Mouse (Mus musculus) midbrain, postnatal 0 days (tissue): ENCODE measurements around the gene Bbip1. TPM values are rescaled to one million over a fixed set of nuclear protein-coding genes. Genes with fewer than 3 reads are reported as not detected.
"Not testable (repeated sequence)": the region's sequence is repeated elsewhere in the genome, so short reads cannot be mapped to it uniquely, and the experiment has no call there.

Source experiments
- ATAC-seq: fragments of 200-750 bp; cut with Nextera tagmentation; 2 replicates; pipeline ENCODE4 v1.8.0; 2017; ENCODE audit warnings: moderate number of reproducible peaks, mild to moderate bottlenecking, moderate TSS enrichment, moderate library complexity; ENCODE audit not compliant: low FRiP score
- DNase-seq: peaks from one replicate; pipeline ENCODE4 v3.0.0-alpha.2; 2015; ENCODE audit warnings: low spot score
- H3K27ac ChIP-seq: fragments of 300-500 bp; sonication (generic); 2 replicates; pipeline ENCODE4 v1.5.1; 2014; ENCODE audit warnings: low read depth, mild to moderate bottlenecking, low read length, mixed read lengths
- H3K27me3 ChIP-seq: fragments of 300-500 bp; sonication (generic); 2 replicates; pipeline ENCODE4 v1.6.1; 2014; ENCODE audit warnings: low read length, control low read depth, mixed read lengths; ENCODE audit not compliant: insufficient read depth
- H3K36me3 ChIP-seq: fragments of 300-500 bp; sonication (generic); 2 replicates; pipeline ENCODE4 v1.6.1; 2014; ENCODE audit warnings: low read length, control low read depth, mixed read lengths; ENCODE audit not compliant: insufficient read depth
- H3K4me1 ChIP-seq: fragments of 300-500 bp; sonication (generic); 2 replicates; pipeline ENCODE4 v1.6.1; 2014; ENCODE audit warnings: mild to moderate bottlenecking, control low read depth, antibody characterized with exemption, low read length, mixed read lengths; ENCODE audit not compliant: insufficient read depth
- H3K4me2 ChIP-seq: fragments of 300-500 bp; sonication (generic); 2 replicates; pipeline ENCODE4 v1.6.1; 2014; ENCODE audit warnings: low read depth, mild to moderate bottlenecking, low read length, mixed read lengths; ENCODE audit not compliant: poor library complexity, severe bottlenecking
- H3K4me3 ChIP-seq: fragments of 300-500 bp; sonication (generic); 2 replicates; pipeline ENCODE4 v1.5.1; 2014; ENCODE audit warnings: low read depth, mild to moderate bottlenecking, low read length, moderate library complexity
- H3K9ac ChIP-seq: fragments of 300-500 bp; sonication (generic); replicated peaks from 2 replicates; pipeline ENCODE4 v1.6.1; 2014; ENCODE audit warnings: mild to moderate bottlenecking, low read length, moderate library complexity, mixed read lengths; ENCODE audit not compliant: poor library complexity, severe bottlenecking
- H3K9me3 ChIP-seq: fragments of 300-500 bp; sonication (generic); 2 replicates; pipeline ENCODE4 v1.6.1; 2016; ENCODE audit warnings: low read length, control low read depth
- CTCF ChIP-seq: IDR thresholded peaks from 2 replicates; pipeline ENCODE4 v1.5.1; 2016; ENCODE audit warnings: antibody characterized with exemption, mild to moderate bottlenecking
- WGBS: fragments of 180-500 bp; shearing (Covaris S2); extraction: QIAGEN DNeasy Blood & Tissue Kit; methylation state at CpG from one replicate; pipeline ENCODE4 v1.1.7; 2014; 5-methylcytosine and 5-hydroxymethylcytosine counted together
- polyA plus RNA-seq: library from polyadenylated mRNA; unstranded; fragments of >200 nt; fragmentation: Nextera tagmentation; extraction: Ambion mirVana; gene quantifications from 2 replicates; pipeline ENCODE4 v1.2.1, GENCODE M21; 2015
- total RNA-seq: library from RNA; depleted of rRNA; stranded (reverse); fragments of >200 nt; gene quantifications from 2 replicates; pipeline ENCODE4 v1.2.3, GENCODE M21; 2014

Bbip1 gene
- total and polyA plus RNA-seq, 2 experiments from 2014 or later: 74.2 to 154 TPM

DNA sequence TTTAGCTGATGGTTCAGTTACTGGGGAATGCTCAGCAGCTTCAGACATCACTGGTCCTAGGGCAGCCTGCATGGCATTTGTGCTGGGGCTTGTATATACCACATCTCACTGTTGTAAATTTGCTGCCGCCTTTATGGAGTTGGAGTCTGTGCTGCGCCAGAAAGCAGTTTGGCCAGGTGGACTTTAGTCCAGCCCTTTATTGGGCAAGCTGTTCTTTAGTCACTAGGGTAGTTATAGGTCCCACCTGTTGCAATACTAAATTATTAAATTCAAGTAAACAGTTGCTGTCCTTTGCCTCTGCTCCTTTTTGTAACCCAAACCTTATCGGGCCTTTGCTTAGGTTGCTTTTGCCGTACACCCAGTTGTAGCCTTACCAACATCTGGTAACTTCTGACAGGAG, 29.5 kb downstream of the Bbip1 start:
- DNase-seq (no peak), ATAC-seq (no peak)
- Histone ChIP-seq H3K4me2 (no peak overlapping the region), H3K9me3 (no peaks in the 10 kb centered on the region), H3K9ac (no peak overlapping the region), H3K4me3 (no peak overlapping the region), H3K27me3 (no peaks in the 10 kb centered on the region), H3K4me1 (no peaks in the 10 kb centered on the region), H3K27ac (no peak overlapping the region), H3K36me3 (peaks cover 56% of the 10 kb centered on the region)
- no peak for TF ChIP-seq CTCF
- 100% methylated on average over 4 of the region's 4 CpGs for WGBS

DNA sequence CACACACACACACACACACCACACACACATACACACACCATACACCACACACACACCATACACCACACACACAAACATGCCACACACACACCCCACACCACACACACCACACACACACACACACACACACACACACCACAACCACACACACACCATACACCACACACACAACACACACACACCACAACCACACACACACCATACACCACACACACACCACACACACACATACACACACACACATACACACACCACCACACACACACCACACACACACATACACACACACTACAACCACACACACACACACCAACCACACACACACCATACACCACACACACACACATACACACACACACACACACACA, 37.7 kb downstream of the Bbip1 start:
- not testable (repeated sequence) for H3K27ac ChIP-seq, H3K27me3 ChIP-seq, ATAC-seq, H3K9ac ChIP-seq, DNase-seq, H3K4me2 ChIP-seq, H3K9me3 ChIP-seq, H3K36me3 ChIP-seq, H3K4me3 ChIP-seq, H3K4me1 ChIP-seq

DNA sequence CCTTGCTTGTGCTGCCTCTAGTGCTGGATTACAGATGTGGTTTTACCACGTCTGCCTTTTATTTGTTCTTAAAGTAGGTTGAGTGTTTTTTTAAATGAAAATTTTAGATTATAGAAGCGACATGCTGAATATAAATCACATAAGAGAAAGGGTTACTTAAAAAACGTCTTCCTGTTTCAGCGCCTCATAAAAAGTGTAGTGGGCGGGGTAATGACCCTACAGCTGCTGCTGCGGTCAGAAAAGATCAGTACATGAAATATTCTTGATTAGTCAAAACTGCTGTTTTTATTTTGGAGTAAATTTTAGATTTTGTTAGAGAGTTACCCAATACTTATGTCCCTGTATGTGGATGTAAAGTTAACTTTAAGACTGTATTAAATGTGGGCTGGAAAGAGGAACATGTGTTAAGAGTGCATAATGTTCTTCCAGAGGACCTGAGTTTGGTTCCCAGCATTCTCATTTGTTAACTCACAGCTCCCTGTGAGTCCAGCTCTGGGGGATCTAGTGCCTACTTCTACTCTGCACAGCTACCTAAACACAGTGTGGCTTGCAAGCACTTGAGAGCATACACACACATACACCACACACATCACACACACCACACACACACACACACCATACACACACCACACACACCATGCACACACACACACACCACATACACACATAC, 38.3 kb downstream of the Bbip1 start:
- DNase-seq: no peak
- Histone ChIP-seq H3K9ac (no peak overlapping the region), H3K4me3 (no peak overlapping the region), H3K4me2 (0 out of 2 replicates have a peak overlapping the region, but pooled peaks have one; percentile 18), H3K36me3 (peaks cover 7% of the 10 kb centered on the region; the same call in 1 of the 2 replicates), H3K27me3 (no peaks in the 10 kb centered on the region), H3K4me1 (peaks cover 5% of the 10 kb centered on the region; the same call in 1 of the 2 replicates), H3K27ac (no peak overlapping the region), H3K9me3 (no peaks in the 10 kb centered on the region)
- no peak; the same call in 1 of the 2 replicates for TF ChIP-seq CTCF
- 72% methylated on average over 6 of the region's 6 CpGs for WGBS
- ATAC-seq: no peak

DNA sequence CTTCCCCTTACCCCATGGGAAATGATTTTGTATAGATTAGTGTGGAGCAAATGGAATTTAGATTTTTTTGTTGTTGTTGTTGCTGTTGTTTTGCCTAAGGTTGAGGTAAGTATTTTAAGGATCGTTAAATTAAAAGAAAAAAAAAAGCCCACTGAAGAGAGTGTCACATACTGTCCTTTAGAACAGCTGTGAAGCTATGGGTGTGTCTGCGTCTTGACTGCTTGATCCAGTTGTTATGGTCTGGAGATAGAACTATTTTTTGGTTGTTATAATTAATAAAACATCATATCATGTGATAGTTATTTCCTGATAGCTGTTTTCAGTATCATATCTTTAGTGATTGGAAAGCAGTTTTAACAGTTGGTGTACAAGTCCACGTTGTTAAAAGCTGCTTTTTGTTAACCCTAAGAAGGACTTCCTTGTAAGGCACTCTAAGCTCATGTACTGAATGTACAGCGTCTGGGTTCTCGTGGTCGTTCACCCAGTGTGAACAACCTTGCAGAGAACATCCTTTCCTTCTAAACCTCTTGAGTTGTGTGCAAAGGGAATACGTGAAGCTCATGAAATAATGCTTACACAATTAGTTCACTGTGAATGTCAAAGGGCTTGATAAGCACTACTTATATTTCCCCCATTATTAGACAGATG, 39.5 kb downstream of the Bbip1 start:
- Histone ChIP-seq H3K9ac (no peak overlapping the region; the same call in 1 of the 2 replicates), H3K4me2 (peak overlapping the region; percentile 65), H3K27me3 (no peaks in the 10 kb centered on the region), H3K27ac (no peak overlapping the region; the same call in 1 of the 2 replicates), H3K9me3 (no peaks in the 10 kb centered on the region), H3K4me3 (peak overlapping the region; percentile 66), H3K4me1 (peaks cover 5% of the 10 kb centered on the region; the same call in 1 of the 2 replicates), H3K36me3 (peaks cover 4% of the 10 kb centered on the region; the same call in 1 of the 2 replicates)
- WGBS: 59% methylated on average over 7 of the region's 7 CpGs
- TF ChIP-seq CTCF: no peak
- ATAC-seq (no peak), DNase-seq (no peak)

DNA sequence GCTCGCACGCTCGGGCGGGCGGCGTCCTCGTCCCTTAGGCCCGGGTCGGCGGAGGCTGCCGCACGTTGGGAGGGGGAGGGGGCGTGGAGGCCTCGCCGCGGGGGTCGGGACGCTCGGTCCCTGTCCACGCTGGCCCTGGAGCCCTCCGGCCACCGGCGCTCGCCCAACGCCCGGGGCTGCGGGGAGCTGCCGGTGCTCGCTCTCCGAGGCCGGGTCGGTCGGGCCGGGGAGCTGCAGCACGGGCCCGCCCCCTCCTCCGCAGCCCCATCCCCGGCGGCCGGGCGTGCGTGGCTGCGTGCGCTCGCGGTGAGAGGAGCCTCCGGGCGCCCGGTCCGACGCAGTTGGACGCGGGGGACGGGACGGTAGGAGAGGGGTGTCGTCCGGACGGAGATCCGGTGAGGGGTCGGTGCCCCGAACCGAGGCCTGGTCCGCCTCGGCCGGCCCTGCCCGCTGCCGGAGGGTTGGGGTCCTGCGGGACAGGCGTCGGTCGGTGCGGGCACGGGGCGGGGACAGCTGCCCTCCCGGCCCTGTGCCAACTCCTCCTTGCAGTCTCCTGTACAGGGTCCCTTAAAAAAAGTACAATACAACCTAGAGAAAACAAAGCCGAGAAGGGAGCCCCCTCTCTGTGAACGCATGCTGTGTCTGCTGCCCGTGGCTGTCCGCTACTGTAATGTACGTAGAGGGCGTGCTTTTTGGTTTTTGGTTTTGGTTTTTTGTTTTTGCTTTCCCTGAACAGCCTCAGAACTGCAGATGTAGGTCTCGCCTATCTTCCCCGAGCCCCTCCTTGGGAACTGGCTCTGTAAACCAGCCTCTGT, 40.7 kb downstream of the Bbip1 start:
- no peaks in the 10 kb centered on the region for H3K9me3 ChIP-seq
- peaks cover 5% of the 10 kb centered on the region; the same call in 1 of the 2 replicates for H3K4me1 ChIP-seq
- peak overlapping the region; percentile 78 for H3K27ac ChIP-seq
- TF ChIP-seq CTCF: peak; percentile 70
- under 1% methylated on average over 45 of the region's 83 CpGs for WGBS
- no peaks in the 10 kb centered on the region for H3K36me3 ChIP-seq
- peak overlapping the region; percentile 59 for H3K9ac ChIP-seq
- H3K27me3 ChIP-seq: no peaks in the 10 kb centered on the region
- H3K4me3 ChIP-seq: peak overlapping the region; percentile 66
- H3K4me2 ChIP-seq: peak overlapping the region; percentile 65
- ATAC-seq (peak; percentile 74), DNase-seq (peak; percentile 75)
